Mouse (Mus musculus): ENCODE measurements at regions not wholly inside any gene's neighbourhood (a gene's known extent, or its start where the extent isn't known, plus 50 kb on each side); places are given as distances from the start of the nearest gene placed in this dataset.

- no peak for TF ChIP-seq CTCF (IDR thresholded peaks at IDR 0.05; ENCODE audit: control insufficient read depth, insufficient read depth, insufficient replicate concordance, low read depth, low read length)
- TF ChIP-seq POLR2A (IDR thresholded peaks at IDR 0.05; ENCODE audit: control insufficient read depth, low read depth, low read length) = no peak
Observed at GRCm38 (mm10) chr11:117589006-117589405, 65.1 kb upstream of the Tnrc6c start.
